Mouse (Mus musculus): ENCODE results near the gene Gm20812.
"Not testable (repeated sequence)": the region's sequence is repeated elsewhere in the genome, so short reads cannot be mapped to it uniquely, and the experiment has no call there.

Gm20812 gene

DNA sequence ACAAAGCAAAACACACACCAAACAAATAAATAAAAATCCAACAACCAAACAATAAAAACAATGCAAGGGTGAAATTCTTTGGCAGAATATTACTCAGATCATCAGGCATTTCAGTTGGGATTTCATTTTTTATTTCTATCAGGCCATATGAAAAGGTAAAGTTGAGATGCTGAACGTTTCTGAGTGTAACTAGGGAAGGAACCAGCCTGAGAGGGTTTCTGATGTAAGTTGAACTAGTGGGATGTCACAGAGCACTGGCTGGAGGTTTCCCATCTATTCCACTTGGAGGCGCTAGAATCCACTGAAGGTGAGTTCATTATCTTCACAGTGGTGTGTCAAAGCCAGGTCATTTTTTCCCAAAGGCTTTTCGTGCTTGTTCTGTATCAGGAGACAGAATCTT lies at the start of gene Gm20812:
Gm20812 (plus strand) TSS at position 301 of the 400 bp plus-strand sequence.
- DNase-seq (ENCODE audit: low read depth): not testable (repeated sequence)
